Mouse (Mus musculus) intestine, embryonic 14.5 days (tissue): ENCODE measurements at regions not wholly inside any gene's neighbourhood (a gene's known extent, or its start where the extent isn't known, plus 50 kb on each side); places are given as distances from the start of the nearest gene placed in this dataset.

Experiments used
- ATAC-seq: fragments of 200-750 bp; cut with Nextera tagmentation; replicated peaks from 2 replicates; pipeline ENCODE4 v1.8.0; 2017; ENCODE audit warnings: low read depth, moderate number of reproducible peaks, moderate TSS enrichment, moderate library complexity; ENCODE audit not compliant: low FRiP score, low TSS enrichment
- DNase-seq: peaks from one replicate; pipeline ENCODE4 v3.0.0-alpha.2; 2018; ENCODE audit warnings: low spot score
- H3K27ac ChIP-seq: fragments of 300-500 bp; sonication (generic); 2 replicates; pipeline ENCODE4 v1.5.1; 2014; ENCODE audit warnings: low read depth, mild to moderate bottlenecking, control low read depth
- H3K27me3 ChIP-seq: fragments of 300-500 bp; sonication (generic); replicated peaks from 2 replicates; pipeline ENCODE4 v1.6.1; 2014; ENCODE audit warnings: low read length, control low read depth; ENCODE audit not compliant: control insufficient read depth, insufficient read depth
- H3K36me3 ChIP-seq: fragments of 300-500 bp; sonication (generic); 2 replicates; pipeline ENCODE4 v1.6.1; 2014; ENCODE audit warnings: low read length, control low read depth; ENCODE audit not compliant: control insufficient read depth, insufficient read depth
- H3K4me1 ChIP-seq: fragments of 300-500 bp; sonication (generic); replicated peaks from 2 replicates; pipeline ENCODE4 v1.6.1; 2014; ENCODE audit warnings: low read length, control low read depth, mixed read lengths; ENCODE audit not compliant: control insufficient read depth, insufficient read depth
- H3K4me2 ChIP-seq: fragments of 300-500 bp; sonication (generic); 2 replicates; pipeline ENCODE4 v1.6.1; 2014; ENCODE audit warnings: low read length
- H3K4me3 ChIP-seq: fragments of 300-500 bp; sonication (generic); 2 replicates; pipeline ENCODE4 v1.5.1; 2014; ENCODE audit warnings: low read depth, low read length, control low read depth, mixed read lengths
- H3K9ac ChIP-seq: fragments of 300-500 bp; sonication (generic); 2 replicates; pipeline ENCODE4 v1.6.1; 2014; ENCODE audit warnings: mild to moderate bottlenecking, low read length
- H3K9me3 ChIP-seq: fragments of 300-500 bp; sonication (generic); 2 replicates; pipeline ENCODE4 v1.6.1; 2016; ENCODE audit warnings: low read length, control low read depth; ENCODE audit not compliant: control insufficient read depth
- WGBS: fragments of 180-500 bp; shearing (Covaris S2); extraction: QIAGEN DNeasy Blood & Tissue Kit; methylation state at CpG from one replicate; pipeline ENCODE4 v1.1.7; 2014; 5-methylcytosine and 5-hydroxymethylcytosine counted together

- H3K27me3 ChIP-seq, result no peaks in the 10 kb centered on the region
- no peak for ATAC-seq
- WGBS, result 88% methylated on average over 1 of the region's 1 CpGs
- H3K9ac ChIP-seq, result no peak overlapping the region
- no peaks in the 10 kb centered on the region for H3K36me3 ChIP-seq
- H3K4me3 ChIP-seq, result no peak overlapping the region
- H3K9me3 ChIP-seq, result peaks cover 11% of the 10 kb centered on the region; the same call in 1 of the 2 replicates
- H3K4me1 ChIP-seq, result no peaks in the 10 kb centered on the region
- no peak for DNase-seq
- no peak overlapping the region for H3K4me2 ChIP-seq
- H3K27ac ChIP-seq, result no peak overlapping the region
Measured at GRCm38 (mm10) chr17:88287861-88288260, 152.7 kb upstream of the Foxn2 start.

- Histone ChIP-seq H3K9me3 (no peaks in the 10 kb centered on the region), H3K4me2 (no peak overlapping the region), H3K4me3 (no peak overlapping the region), H3K27ac (no peak overlapping the region), H3K36me3 (no peaks in the 10 kb centered on the region), H3K4me1 (no peaks in the 10 kb centered on the region), H3K27me3 (no peaks in the 10 kb centered on the region), H3K9ac (no peak overlapping the region)
- 40% methylated on average over 4 of the region's 4 CpGs for WGBS
- DNase-seq (no peak), ATAC-seq (no peak)
Measured at GRCm38 (mm10) chr17:88297520-88297919, 143.0 kb upstream of the Foxn2 start.

- ATAC-seq, result no peak
- Histone ChIP-seq H3K9me3 (0 out of 2 replicates have a peak, but pooled peaks cover 5% of the 10 kb centered on the region), H3K4me2 (no peak overlapping the region), H3K27me3 (no peaks in the 10 kb centered on the region), H3K27ac (no peak overlapping the region), H3K36me3 (no peaks in the 10 kb centered on the region), H3K9ac (no peak overlapping the region), H3K4me3 (no peak overlapping the region), H3K4me1 (no peaks in the 10 kb centered on the region)
- DNase-seq, result no peak
- WGBS, result 54% methylated on average over 2 of the region's 2 CpGs
Measured at GRCm38 (mm10) chr17:88303991-88304390, 136.5 kb upstream of the Foxn2 start.

GRCm38 (mm10) chr17:88305165-88305564, 135.3 kb upstream of the Foxn2 start:
- Histone ChIP-seq H3K27ac (no peak overlapping the region), H3K27me3 (no peaks in the 10 kb centered on the region), H3K9ac (no peak overlapping the region), H3K4me1 (no peaks in the 10 kb centered on the region), H3K9me3 (0 out of 2 replicates have a peak, but pooled peaks cover 5% of the 10 kb centered on the region), H3K4me3 (no peak overlapping the region), H3K4me2 (no peak overlapping the region), H3K36me3 (no peaks in the 10 kb centered on the region)
- ATAC-seq (no peak), DNase-seq (no peak)
- 77% methylated on average over 9 of the region's 9 CpGs for WGBS

- H3K27me3 ChIP-seq, result no peaks in the 10 kb centered on the region
- H3K4me3 ChIP-seq, result no peak overlapping the region
- DNase-seq (no peak), ATAC-seq (no peak)
- H3K27ac ChIP-seq, result no peak overlapping the region
- 0 out of 2 replicates have a peak, but pooled peaks cover 5% of the 10 kb centered on the region for H3K9me3 ChIP-seq
- no peaks in the 10 kb centered on the region for H3K4me1 ChIP-seq
- no peak overlapping the region for H3K9ac ChIP-seq
- 67% methylated on average over 9 of the region's 9 CpGs for WGBS
- H3K4me2 ChIP-seq, result no peak overlapping the region
- no peaks in the 10 kb centered on the region for H3K36me3 ChIP-seq
Measured at GRCm38 (mm10) chr17:88306325-88306724, 134.2 kb upstream of the Foxn2 start.

- 46% methylated on average over 4 of the region's 4 CpGs for WGBS
- H3K27ac ChIP-seq, result no peak overlapping the region
- no peaks in the 10 kb centered on the region for H3K36me3 ChIP-seq
- DNase-seq, result no peak
- no peaks in the 10 kb centered on the region for H3K4me1 ChIP-seq
- H3K4me3 ChIP-seq, result no peak overlapping the region
- no peaks in the 10 kb centered on the region for H3K27me3 ChIP-seq
- H3K9ac ChIP-seq, result no peak overlapping the region
- H3K9me3 ChIP-seq, result 0 out of 2 replicates have a peak, but pooled peaks cover 5% of the 10 kb centered on the region
- ATAC-seq, result no peak
- H3K4me2 ChIP-seq, result no peak overlapping the region
Measured at GRCm38 (mm10) chr17:88307082-88307481, 133.4 kb upstream of the Foxn2 start.

GRCm38 (mm10) chr17:88307826-88308225, 132.7 kb upstream of the Foxn2 start:
- no peak for ATAC-seq
- Histone ChIP-seq H3K27me3 (no peaks in the 10 kb centered on the region), H3K4me2 (no peak overlapping the region), H3K4me1 (no peaks in the 10 kb centered on the region), H3K4me3 (no peak overlapping the region), H3K36me3 (no peaks in the 10 kb centered on the region), H3K9me3 (0 out of 2 replicates have a peak, but pooled peaks cover 5% of the 10 kb centered on the region), H3K27ac (no peak overlapping the region), H3K9ac (no peak overlapping the region)
- WGBS, result 89% methylated on average over 9 of the region's 9 CpGs
- no peak for DNase-seq

GRCm38 (mm10) chr17:88312876-88313275, 127.6 kb upstream of the Foxn2 start:
- no peaks in the 10 kb centered on the region for H3K4me1 ChIP-seq
- H3K36me3 ChIP-seq, result no peaks in the 10 kb centered on the region
- no peaks in the 10 kb centered on the region for H3K27me3 ChIP-seq
- DNase-seq (no peak), ATAC-seq (no peak)
- WGBS, result 89% methylated on average over 2 of the region's 2 CpGs
- no peak overlapping the region for H3K4me3 ChIP-seq
- no peak overlapping the region for H3K4me2 ChIP-seq
- no peak overlapping the region for H3K27ac ChIP-seq
- no peak overlapping the region for H3K9ac ChIP-seq
- H3K9me3 ChIP-seq, result peaks cover 3% of the 10 kb centered on the region; the same call in 1 of the 2 replicates

GRCm38 (mm10) chr17:88316213-88316967, 124.1 kb upstream of the Foxn2 start:
- DNase-seq (no peak), ATAC-seq (peak; percentile 47; the same call in 1 of the 2 replicates)
- Histone ChIP-seq H3K4me1 (no peaks in the 10 kb centered on the region), H3K27me3 (no peaks in the 10 kb centered on the region), H3K4me3 (no peak overlapping the region), H3K9ac (no peak overlapping the region), H3K27ac (no peak overlapping the region), H3K4me2 (no peak overlapping the region), H3K36me3 (no peaks in the 10 kb centered on the region), H3K9me3 (peaks cover 3% of the 10 kb centered on the region; the same call in 1 of the 2 replicates)
- WGBS, result 75% methylated on average over 15 of the region's 15 CpGs
